Mouse (Mus musculus) adrenal gland, adult 2 months (tissue): Measurements from ENCODE around the gene Celsr1. TPM values are rescaled to one million over a fixed set of nuclear protein-coding genes. Genes with fewer than 3 reads are reported as not detected.
"Not testable (repeated sequence)": the region's sequence is repeated elsewhere in the genome, so short reads cannot be mapped to it uniquely, and the experiment has no call there.

ENCODE experiments used
- DNase-seq: peaks from one replicate; pipeline ENCODE4 v3.0.0; 2021
- polyA plus RNA-seq: library from polyadenylated mRNA; depleted of rRNA; stranded (reverse); fragments of >200 nt; gene quantifications from 2 replicates; pipeline ENCODE4 v1.2.3, GENCODE M21; 2012
- total RNA-seq, 2 experiments: library from RNA; stranded (reverse); gene quantifications; 2 replicates each; pipeline ENCODE4 v1.2.3; 2021

The Celsr1 gene
- total and polyA plus RNA-seq, 3 experiments: 1.8 to 7.7 (median 4.7) TPM

GRCm38 (mm10) chr15:86064191-86064849 is 30.7 kb upstream of the Celsr1 start:
- DNase-seq: no peak

GRCm38 (mm10) chr15:86061848-86062481 is 28.4 kb upstream of the Celsr1 start:
- DNase-seq: no peak

- DNase-seq: no peak
Measured at GRCm38 (mm10) chr15:86061221-86061620, 27.6 kb upstream of the Celsr1 start.

DNA sequence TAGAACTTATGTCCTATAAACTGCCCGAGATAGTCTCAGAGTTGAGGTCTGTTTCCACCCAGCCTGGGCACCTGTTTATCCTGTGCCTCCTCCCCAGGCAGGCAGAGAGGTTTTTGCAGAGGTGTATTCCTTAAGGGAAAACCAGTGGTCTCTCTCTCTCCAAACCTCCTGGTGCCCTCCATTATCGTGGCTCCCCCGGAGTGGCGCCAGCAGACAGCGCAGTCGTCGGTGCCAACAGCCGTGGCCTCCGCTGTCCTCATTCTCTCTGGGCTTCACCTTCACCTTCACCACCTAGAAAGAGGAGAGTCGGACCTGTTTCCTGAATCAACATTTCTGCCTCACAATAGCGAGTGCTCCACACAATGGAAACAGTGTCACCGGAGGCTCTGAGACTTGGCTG is 27.0 kb upstream of the Celsr1 start:
- DNase-seq: no peak

GRCm38 (mm10) chr15:86059835-86060380 is 26.3 kb upstream of the Celsr1 start:
- DNase-seq: no peak

- DNase-seq: peak; percentile 42
Measured at GRCm38 (mm10) chr15:86058931-86059834, 25.6 kb upstream of the Celsr1 start.

DNA sequence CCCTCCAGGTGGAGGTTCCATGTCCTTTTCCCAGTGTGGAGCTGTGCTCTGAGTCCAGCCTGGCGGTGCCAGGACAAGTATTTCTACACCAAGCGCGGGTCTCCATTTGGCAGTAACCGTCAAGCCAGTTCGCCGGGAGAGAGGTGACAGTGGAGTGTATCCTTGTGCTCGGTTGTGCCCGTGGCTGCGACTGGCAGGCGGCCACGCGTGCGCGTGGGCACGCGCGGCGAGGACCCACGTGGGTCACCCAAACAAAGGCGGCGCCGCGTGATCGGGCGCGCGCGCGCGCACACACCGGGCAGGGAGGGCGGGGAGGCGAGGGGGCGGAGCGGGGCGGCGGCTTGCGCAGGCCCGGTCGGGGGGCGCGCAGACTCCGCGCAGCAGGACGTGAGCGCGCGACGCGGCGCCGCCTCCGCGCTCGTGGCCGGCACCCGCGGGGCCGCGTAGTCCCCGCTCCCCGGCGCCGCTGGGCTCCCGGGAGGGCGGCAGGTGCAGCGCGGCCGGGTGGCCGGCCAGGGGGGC is 24.9 kb upstream of the Celsr1 start:
- peak; percentile 93 for DNase-seq

GRCm38 (mm10) chr15:86057908-86058307 is 24.3 kb upstream of the Celsr1 start:
- no peak for DNase-seq

DNA sequence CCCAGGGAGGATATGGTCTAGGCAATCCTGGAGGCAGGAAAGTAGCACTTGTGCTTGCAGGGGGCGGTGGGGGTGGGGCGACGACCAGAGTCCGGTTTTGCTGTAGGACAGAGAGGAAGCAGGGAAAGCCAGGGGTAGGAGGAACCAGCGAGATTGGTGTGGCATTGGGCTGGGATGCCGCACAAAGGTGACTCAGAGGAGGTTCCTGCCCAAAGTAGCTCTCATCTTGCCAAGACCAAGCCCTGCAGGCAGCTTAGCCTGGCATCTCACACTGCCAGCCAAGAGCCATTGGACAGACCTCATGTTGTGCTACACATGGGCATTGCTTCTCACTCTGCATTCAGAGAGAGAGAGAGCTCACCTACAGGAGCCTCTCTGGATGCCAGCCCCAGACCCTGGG is 23.8 kb upstream of the Celsr1 start, which contains the start of gene Gramd4:
Gene Gramd4 (plus strand): TSS at position 283 of the 400 bp plus-strand sequence.
- peak; percentile 65 for DNase-seq

- peak; percentile 36 for DNase-seq
Measured at GRCm38 (mm10) chr15:86056221-86056760, 22.7 kb upstream of the Celsr1 start.

- DNase-seq: not testable (repeated sequence)
Measured at GRCm38 (mm10) chr15:86054861-86055260, 21.3 kb upstream of the Celsr1 start.

GRCm38 (mm10) chr15:86053890-86054536 is 20.4 kb upstream of the Celsr1 start:
- peak; percentile 70 for DNase-seq

DNA sequence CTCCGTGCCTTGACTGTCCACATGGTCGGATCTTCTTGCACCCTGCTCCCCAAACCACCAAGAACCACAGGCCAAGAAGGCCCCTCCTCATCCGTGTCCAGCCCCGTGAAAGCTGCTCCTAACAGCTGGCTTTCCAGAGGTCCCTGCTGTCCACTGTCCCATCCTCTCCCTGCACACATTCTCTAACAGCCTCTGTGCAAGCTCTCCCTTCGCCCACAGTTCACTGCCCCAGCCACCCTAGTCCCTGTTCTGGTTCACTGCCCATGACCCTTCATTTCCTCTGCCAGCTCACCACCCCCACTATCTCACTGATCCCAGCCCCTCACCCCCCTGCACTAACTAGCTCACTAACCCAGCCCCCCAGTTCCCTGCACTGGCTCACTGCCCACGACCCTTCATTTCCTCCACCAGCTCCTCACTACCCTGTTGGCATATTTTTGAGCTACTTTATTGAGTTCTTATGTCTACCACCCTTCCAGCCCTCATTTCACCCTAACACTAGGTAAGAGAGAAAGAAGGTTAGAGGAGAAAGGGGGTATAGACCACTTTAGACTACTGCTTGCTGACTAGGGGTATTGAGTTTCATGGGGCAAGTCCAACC is 18.4 kb upstream of the Celsr1 start:
- no peak for DNase-seq

- no peak for DNase-seq
Measured at GRCm38 (mm10) chr15:86051152-86051551, 17.6 kb upstream of the Celsr1 start.

GRCm38 (mm10) chr15:86050170-86050743 is 16.7 kb upstream of the Celsr1 start:
- DNase-seq: no peak

DNA sequence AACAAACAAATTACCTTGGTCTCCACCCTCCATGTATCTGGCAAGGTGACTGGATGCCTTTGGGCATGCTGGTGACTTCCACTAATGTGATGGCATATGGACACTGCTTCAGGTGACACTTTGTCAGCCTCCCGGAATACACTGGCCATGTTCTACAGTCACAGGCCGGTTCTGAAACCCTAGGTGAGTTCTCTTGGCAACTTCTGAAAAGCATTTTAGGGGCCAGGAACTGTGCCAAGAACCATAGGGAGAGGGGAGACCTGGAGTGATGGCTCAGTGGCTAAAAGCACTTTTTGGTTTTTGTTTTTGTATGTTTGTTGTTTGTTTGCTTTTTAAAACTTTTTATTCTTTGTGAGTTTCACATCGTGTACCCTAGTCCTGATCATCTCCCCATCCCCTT is 15.9 kb upstream of the Celsr1 start:
- DNase-seq: no peak

GRCm38 (mm10) chr15:86042364-86042763 is 8.8 kb upstream of the Celsr1 start:
- no peak for DNase-seq

DNA sequence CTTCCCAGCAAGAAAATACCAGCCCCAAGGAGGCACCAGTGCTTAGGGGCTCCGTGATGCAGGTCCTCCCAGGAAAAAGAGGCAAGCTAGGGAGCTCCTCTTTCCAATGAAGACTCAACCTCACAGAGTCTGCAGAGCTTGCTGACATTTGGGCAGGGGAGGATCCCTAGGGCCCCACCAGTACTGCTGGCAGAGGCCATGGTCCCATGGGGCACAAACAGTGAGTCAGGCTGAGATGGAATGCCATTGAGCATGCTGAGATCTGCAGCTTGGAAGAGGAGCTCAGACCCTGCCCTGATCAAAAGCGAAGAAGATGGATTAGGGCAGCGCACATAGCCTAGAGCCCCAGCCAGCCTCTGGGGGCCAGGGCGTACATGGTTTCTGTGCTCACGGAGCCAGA is 7.8 kb upstream of the Celsr1 start:
- DNase-seq: no peak

GRCm38 (mm10) chr15:86038802-86039201 is 5.2 kb upstream of the Celsr1 start:
- peak; percentile 75 for DNase-seq

DNA sequence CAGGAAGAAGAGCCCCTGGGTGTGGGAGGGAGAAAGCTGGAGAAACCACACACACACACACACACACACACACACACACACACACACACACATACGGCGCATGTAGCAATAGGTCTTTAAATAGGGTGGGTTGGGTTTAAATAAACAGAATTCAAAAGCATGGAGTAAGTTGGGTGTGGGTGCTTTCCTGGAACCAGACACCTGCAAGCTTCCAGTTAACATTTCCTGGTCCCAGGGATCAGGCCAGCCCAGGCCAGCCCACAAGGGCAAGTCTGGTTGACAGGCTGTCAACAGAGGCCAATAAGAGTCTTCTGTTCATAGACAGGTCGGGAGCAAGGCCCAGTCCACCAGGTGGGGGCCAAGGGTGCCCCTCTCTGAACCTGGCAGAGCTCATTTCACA is 2.3 kb upstream of the Celsr1 start:
- no peak for DNase-seq
